Mouse (Mus musculus): Measurements from ENCODE around the gene Map3k5.

- TF ChIP-seq CTCF (IDR thresholded peaks at IDR 0.05; ENCODE audit: borderline replicate concordance, insufficient read depth, low read depth, low read length) (no peak), POLR2A (IDR thresholded peaks at IDR 0.05; ENCODE audit: borderline replicate concordance, insufficient read depth, low read length) (no peak)
These were observed 75.7 kb downstream of the Map3k5 start for GRCm38 (mm10) chr10:20010018-20010417.

All from cerebellum, adult 2 months (tissue).